Mouse (Mus musculus) embryo, embryonic 10.5 days (tissue): ENCODE data around the gene Mlf2.

Experiments used
- DNase-seq: peaks from one replicate; pipeline ENCODE4 v3.0.0-alpha.2; 2015; ENCODE audit warnings: low spot score

The Mlf2 gene

GRCm38 (mm10) chr6:124913214-124913613 lies 18.0 kb upstream of the Mlf2 start:
- DNase-seq, result no peak

GRCm38 (mm10) chr6:124913721-124914285 lies 17.4 kb upstream of the Mlf2 start:
- no peak for DNase-seq

GRCm38 (mm10) chr6:124914511-124914910 lies 16.7 kb upstream of the Mlf2 start:
- no peak for DNase-seq

- no peak for DNase-seq
Measured at GRCm38 (mm10) chr6:124915160-124915941, 15.8 kb upstream of the Mlf2 start.

GRCm38 (mm10) chr6:124915942-124916694 lies 15.1 kb upstream of the Mlf2 start:
- DNase-seq, result peak; percentile 50

GRCm38 (mm10) chr6:124916695-124917517 lies 14.3 kb upstream of the Mlf2 start:
- DNase-seq, result peak; percentile 88

- peak; percentile 96 for DNase-seq
Measured at GRCm38 (mm10) chr6:124917518-124918330, 13.5 kb upstream of the Mlf2 start.

GRCm38 (mm10) chr6:124918331-124918690 lies 12.9 kb upstream of the Mlf2 start:
- no peak for DNase-seq

GRCm38 (mm10) chr6:124918890-124919627 lies 12.1 kb upstream of the Mlf2 start:
- no peak for DNase-seq

- peak; percentile 99 for DNase-seq
Measured at GRCm38 (mm10) chr6:124919695-124920317, 11.4 kb upstream of the Mlf2 start, which contains the start of gene Ptms. Gene Ptms, minus strand, starts transcription at chr6:124920103.

GRCm38 (mm10) chr6:124920318-124921085 lies 10.7 kb upstream of the Mlf2 start:
- DNase-seq, result no peak

- DNase-seq, result no peak
Measured at GRCm38 (mm10) chr6:124921539-124921938, 9.6 kb upstream of the Mlf2 start.

- DNase-seq, result no peak
Measured at GRCm38 (mm10) chr6:124925173-124925793, 5.9 kb upstream of the Mlf2 start.

GRCm38 (mm10) chr6:124925941-124926340 lies 5.2 kb upstream of the Mlf2 start:
- DNase-seq, result no peak

GRCm38 (mm10) chr6:124930231-124930630 lies 955 bp upstream of the Mlf2 start:
- DNase-seq, result peak; percentile 32

GRCm38 (mm10) chr6:124931525-124932313 lies 533 bp downstream of the Mlf2 start:
- peak; percentile 62 for DNase-seq

- no peak for DNase-seq
Measured at GRCm38 (mm10) chr6:124932314-124932695, 1.1 kb downstream of the Mlf2 start.

GRCm38 (mm10) chr6:124933127-124933526 lies 1.9 kb downstream of the Mlf2 start:
- no peak for DNase-seq
